Mouse (Mus musculus) granulocyte monocyte progenitor cell, adult 5-6 weeks (primary cell): ENCODE data around the gene Pabpc4. TPM values are rescaled to one million over a fixed set of nuclear protein-coding genes. Genes with fewer than 3 reads are reported as not detected.
"Not testable (repeated sequence)": the region's sequence is repeated elsewhere in the genome, so short reads cannot be mapped to it uniquely, and the experiment has no call there.

Experiments
- ATAC-seq: replicated peaks from 2 replicates; pipeline ENCODE4 v1.8.0; 2016; ENCODE audit warnings: mild to moderate bottlenecking, moderate TSS enrichment, inconsistent platforms; ENCODE audit not compliant: poor library complexity, severe bottlenecking
- total RNA-seq, 2 experiments: library from RNA; stranded (forward) in 1 of 2; stranded (reverse) in 1 of 2; fragments of 200-712, 200-1000 nt in 1 of 2; fragments of >200 nt in 1 of 2; fragmentation: Nextera tagmentation in 1 of 2; gene quantifications; 2 replicates each; pipeline ENCODE4 v1.2.3; 2014 to 2017

Gene Pabpc4
- total RNA-seq, 2 experiments from 2014 or later, result 93.4 to 112 TPM

DNA sequence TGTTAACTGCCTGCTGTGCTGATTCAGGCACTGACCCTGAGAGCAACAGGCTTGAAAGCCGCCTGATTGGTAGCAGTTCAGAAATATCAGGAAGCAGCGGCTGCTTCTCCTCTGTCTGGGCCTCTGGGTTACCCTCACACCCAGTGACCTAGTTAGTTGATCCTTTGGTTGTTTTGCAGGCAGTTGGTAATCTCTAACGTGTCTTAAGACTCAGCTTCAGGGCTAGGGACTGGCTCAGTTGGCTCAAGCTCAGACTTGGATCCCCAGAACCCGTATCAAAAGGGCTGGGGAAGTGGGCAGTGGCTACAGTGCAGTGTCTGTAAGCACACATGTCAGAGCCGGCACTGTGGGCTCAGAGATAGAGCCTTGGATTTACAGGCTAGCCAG lies 34.0 kb downstream of the Pabpc4 start:
- ATAC-seq, result no peak

DNA sequence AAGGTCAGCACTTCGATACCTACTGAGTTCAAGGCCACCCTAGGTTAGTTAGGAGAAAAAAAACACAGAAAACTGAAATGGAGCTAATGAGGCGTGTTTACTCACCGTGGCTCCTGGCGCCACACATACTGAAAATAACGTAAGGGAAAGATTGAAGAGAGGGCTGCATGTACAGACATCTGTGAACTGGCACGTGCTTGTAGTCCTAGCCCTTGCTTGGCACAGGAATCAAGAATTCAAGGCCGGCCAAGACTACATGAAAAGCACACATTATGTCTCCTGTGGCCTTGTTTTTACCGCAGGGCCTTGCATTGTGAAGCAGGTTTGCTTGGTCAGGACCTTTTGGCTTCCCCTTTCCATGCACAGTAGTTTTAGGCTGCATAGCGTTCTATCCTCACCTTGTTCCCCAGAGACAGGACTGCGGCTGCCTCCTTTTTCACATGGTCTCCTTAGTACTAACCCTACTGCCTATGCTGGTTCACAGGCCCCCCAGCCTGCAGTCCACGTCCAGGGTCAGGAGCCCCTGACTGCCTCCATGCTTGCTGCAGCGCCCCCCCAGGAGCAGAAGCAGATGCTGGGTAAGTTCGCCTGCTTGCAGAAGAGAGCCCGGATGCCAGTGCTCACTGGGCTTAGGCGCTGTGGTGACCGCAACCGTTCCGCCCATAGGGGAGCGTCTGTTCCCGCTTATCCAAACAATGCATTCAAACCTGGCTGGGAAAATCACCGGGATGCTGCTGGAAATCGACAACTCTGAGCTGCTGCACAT lies 35.2 kb downstream of the Pabpc4 start:
- no peak for ATAC-seq

DNA sequence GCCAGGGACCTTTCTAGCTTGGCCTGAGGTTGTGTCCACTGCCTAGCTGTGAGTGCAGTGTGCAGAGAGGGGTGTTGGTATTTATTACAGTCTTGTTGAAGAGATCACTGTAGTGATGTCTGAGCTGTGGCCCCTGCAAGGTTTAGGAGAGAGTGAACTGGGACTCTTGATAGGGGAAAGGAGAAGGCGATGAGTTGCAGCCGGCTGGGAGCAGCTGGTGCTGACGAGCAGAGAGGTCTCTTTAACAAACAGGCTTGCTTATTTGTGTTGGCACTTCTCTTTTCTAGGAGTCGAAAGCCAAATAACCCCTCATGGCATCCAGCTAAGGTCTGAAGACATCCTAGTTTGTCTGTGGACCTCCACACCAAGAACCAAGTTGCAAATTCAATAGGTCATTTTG lies 36.1 kb downstream of the Pabpc4 start:
- no peak for ATAC-seq

DNA sequence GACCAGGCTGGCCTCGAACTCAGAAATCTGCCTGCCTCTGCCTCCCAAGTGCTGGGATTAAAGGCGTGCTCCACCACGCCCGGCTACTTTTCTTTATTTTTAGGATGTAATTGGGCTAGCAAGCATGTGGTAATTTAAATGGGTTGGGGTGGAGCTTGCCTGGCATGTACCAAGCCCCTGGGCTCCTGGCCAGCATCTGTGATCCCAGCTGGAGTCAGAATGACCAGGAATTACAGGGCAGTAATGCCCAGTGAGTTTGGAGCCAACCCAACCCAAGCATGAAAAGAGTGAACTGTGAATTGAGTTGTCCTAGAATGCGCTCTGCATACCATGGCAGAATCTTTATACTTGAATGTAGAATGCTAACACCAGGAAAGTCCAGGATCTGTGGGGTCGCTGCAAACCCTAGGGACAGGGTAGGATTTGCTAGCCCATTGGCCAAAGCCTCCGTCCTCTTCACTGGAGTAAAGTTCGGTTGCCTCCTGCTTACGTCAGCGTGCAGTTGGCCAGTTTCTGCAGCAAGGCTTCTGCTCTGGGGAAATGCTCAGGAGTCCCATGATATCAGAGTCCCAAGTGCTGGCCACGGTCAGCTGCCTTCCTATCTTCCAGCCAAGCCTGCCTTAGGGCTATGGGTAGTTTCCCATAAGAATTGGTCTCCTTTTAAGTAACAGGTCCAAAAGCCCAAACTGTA lies 37.0 kb downstream of the Pabpc4 start:
- no peak for ATAC-seq

DNA sequence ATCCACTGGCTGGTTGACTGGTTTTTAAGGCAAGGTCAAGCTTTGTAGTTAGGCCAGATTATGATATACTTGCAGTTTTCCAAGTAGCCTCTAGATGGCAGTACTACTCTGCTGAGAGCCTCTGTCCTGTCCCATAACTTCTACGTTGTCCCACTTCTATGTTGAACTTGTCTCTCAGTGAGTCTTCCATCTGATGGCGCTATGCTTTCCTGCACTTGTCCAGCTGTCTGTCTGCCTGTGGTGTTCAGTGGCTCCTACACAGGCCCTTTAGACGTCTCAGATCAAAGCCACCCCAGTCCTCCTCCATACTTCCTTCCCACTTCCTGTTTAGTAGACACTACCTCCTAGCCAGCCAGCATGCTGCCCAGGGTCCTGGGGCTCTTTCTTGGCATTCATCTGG lies 43.6 kb downstream of the Pabpc4 start:
- ATAC-seq, result peak; percentile 80

DNA sequence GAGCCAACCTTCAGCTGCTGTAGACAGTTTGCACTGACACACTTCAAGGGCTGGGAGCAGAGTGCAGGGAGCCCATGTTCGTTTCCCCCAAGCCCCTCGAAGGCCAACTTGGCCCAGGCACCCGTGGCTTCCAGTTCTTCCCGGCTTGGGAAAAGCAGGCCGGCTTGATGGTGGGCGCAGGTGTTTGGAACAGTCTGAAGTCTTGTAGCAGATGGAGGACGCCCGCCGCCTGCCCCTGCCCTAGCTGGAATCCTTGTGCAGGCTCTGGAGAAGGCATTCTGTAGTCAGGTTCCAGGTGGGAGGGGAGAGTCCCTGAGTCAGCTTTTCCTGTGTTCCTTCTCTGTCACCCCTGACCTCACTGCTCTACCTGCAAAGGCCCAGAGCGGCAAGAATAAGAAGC lies 44.8 kb downstream of the Pabpc4 start:
- no peak for ATAC-seq

DNA sequence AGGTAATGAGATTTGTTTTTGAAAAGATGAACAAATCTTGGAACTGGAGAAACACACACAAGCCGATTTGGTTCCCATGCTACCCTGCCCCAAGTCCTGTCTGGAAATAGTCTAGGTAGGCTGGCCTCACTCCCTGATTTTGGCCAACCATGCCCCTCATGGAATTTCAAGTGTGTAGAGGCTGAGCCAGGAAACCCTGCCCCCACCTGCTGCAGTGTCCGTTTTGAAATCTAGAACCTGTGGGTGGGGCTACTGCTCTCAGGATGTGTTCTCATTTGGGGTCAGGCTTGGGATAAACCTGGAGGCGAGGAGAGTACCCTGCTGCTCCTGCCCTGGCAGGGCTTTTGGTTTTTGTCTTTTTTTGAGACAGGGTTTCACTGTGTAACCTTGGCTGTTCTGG lies 46.1 kb downstream of the Pabpc4 start:
- no peak for ATAC-seq

DNA sequence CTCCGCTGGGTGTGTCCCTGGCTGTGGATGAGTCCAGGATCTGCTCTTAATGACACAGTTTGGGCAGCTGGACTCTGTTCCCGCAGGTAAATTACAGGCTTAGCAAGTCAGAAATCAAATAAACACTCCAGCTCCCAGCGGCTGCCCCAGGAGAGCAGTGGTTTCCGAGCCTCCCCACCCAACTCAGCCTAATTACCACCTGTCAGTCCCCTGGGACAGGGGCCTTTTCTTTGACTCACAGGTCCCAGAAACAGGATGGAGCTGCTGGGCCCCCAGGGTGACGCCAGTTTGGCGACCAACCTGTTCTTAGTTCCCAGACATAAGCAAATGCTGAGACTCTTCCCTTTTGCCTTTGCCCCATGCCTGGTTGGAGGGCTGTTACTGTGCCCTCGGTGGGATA lies 49.7 kb downstream of the Pabpc4 start:
- no peak for ATAC-seq

DNA sequence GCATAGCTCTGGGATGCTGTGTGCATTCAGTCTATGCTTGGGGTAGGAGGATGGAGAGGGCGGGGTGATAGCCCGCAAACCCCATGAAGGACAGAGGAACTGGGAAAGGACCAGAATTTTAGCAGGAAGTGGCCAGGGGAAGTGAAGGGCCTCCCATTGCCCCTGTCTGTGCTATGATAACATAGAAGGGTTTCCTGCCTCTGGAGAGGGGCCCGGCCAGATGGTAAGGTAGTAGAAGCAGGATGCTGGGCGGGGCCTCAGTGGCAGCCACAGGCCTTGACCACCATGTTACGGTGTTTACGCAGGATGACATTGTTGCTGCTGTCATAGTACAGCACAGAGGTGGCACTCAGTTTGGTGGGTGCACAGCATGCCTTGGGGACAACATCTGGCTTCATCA lies 50.9 kb downstream of the Pabpc4 start:
- ATAC-seq, result peak; percentile 90

DNA sequence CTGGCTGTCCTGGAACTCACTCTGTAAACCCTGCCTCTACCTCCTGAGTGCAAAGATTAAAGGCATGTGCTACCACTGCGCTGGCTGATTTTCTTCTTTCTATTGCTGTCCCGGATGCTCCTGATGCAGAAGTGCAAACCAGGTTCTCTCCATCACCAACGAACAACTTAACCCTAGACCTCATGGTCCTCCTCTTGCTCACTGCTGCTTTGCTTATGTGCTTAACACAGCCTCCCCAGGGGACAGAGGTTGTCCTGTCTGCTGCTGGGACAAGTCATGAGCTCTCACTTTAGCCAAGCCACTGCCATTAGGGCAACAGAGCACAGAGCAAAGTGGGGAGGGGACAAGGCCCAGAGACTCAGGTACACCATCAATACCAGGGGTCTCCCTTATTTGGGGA lies 52.3 kb downstream of the Pabpc4 start:
- ATAC-seq, result no peak

DNA sequence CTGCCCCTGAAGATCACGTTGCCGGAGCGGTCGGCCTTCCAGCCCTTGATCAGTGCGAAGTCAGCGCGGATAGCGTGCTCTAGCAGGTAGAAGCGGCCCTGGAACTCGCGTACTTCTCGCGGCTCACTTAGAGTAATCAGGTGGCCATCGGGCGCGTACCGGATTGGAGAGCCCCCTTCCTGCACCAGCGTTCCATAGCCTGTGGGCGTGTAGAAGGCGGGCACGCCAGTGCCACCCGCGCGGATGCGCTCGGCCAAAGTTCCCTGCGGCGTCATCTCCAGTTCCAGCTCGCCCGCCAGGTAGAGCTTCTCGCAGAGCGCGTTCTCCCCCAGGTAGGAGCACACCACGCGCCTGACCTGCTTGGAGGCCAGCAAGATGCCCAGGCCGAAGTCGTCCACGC lies 60.8 kb downstream of the Pabpc4 start:
- peak; percentile 71 for ATAC-seq

DNA sequence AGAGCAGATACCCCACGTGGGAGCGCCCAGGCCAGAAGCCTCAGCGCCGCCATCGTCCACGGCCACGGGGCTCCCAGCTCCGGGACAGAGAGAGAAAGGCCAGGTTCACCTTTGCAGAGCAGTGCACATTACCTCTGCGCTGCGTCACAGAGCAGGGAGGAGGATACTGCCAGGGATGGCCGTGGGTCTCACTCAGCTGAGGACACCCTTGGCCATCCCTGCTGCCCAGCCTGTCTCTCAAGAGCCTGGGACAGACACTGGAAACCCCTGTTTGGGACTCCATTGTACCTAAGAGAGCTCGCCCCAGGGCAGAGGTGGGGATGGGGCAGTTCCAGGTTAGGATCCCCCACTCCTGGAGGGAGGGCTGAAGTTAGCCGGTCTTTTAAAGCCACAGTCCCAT lies 61.4 kb downstream of the Pabpc4 start, which contains the start of gene Oxct2a:
Gene Oxct2a, minus strand, starts transcription at position 101 of the 400 bp plus-strand sequence.
- peak; percentile 43; the same call in 1 of the 2 replicates for ATAC-seq

DNA sequence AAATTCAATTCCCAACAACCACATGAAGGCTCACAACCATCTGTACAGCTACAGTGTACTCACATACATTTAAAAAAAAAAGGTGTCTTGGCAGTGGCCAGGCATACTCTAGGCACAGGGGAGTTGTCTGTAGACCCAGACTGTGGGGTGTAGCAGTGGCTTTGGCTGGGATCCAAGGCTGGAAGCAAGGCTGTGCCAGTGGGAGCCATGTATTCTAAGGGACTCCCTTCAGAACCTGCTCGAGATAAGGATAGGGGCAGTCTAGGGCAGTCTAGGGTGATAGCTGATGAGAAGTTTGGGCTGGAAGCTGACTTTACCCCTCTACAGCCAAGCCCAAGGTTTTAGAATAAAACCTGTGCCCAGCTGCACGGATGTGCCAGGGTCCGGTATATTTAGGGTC lies 63.9 kb downstream of the Pabpc4 start:
- ATAC-seq, result no peak

DNA sequence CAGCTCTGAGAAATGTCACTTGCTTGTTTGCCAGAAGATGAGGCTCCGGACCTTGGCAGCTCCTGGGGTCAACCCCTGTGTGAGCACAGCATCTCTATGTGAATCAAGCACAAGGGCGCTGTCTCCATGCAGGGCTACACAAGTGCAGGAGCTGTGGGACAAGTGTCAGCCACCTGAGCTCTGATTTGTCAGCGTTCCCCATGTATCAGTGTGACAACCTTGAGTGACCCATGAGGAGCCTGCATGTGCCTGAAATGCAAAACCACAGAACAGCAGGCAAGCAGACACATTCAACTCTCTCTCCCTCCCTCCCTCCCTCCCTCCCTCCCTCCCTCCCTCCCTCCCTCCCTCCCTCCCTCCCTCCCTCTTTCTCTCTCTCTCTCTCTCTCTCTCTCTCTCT lies 65.5 kb downstream of the Pabpc4 start:
- no peak for ATAC-seq

DNA sequence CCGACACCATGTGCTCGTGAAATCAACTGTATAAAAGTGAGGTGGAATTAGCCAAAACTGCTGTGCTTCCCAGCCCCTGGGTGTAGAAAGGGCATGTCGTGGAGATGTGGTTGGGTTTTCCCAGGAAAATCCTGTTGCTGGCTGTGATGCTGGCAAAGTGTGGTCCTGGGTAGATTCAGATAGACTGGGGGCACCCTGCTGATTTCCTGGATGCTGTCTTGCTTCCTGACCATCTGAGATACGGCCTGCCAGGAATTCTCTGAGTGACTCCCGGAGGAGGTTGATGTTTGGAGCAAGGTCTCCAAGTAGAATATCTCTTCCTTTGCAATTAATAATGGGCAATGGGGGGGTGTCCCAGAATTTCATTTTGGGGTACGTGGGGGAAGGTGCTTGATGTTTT lies 66.8 kb downstream of the Pabpc4 start:
- no peak for ATAC-seq

DNA sequence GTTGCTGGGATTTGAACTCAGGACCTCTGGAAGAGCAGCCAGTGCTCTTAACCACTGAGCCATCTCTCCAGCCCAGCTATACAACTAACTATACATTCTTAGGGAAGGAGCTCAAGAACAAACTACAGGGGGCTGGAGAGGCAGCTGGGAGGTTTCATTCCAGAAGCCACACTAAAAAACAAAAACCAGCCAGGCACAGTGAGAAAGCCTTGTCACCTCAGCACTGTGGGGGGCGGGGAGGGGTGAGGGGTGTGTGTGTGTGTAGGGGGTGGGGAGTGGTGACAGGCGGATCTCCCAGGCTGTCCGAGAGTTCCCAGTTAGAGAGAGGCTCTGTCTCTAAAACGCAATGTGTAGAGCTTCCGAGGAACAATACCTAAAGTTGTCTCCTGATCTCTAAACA lies 69.2 kb downstream of the Pabpc4 start:
- ATAC-seq, result no peak

DNA sequence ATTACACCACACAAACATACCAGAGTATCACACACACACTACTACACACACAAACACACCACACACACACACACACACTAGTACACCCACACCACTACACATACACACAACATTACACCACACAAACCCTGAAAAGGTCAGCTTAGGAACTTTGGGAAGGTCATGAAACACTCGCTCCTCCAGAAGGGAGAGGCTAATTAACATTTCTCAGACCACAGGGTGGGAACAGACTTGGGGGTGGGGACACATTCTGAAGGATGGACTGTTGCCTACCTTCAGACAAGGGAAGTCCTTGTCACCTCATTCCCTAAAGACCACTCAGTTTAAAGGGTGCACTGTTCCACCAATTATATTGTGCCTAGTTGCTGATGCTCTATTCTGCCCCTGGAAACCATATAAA lies 69.8 kb downstream of the Pabpc4 start:
- not testable (repeated sequence) for ATAC-seq

DNA sequence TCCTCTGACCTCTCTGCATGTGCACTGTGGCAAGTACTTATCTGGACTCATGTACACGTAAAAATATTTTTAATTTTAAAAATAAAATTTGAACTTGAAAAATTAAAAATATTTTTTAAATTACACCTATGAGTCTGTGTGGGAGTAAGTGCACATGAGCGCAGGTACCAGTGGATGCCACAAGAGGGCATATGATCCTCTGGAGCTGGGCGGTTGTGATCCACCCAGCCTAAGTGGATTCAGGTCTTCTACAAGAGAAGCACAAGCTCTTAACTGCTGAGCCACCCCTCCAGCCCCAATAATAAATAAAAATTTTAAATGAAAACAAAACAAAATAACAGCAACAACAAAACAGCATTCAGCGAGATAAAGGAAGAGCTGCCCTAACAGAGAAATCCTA lies 71.0 kb downstream of the Pabpc4 start:
- ATAC-seq, result no peak

DNA sequence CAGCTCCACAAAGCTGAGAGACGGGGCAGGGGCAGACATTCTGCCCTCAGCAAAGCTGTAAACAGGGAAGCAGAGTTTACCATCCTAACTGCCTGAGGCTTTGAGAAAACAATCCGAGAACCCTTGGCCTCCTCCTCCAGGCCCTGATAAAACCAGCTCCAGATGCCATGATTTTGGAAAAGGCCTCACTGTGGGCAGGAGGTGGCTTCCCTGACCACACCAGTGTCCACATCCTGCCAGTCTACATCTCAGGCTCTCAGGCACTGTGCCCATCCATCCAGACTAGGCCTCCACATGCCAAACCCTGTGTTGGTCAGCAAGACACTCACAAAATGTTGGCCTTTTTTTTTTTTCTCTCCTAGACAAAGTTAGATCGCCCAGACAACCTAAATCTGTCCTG lies 72.0 kb downstream of the Pabpc4 start:
- ATAC-seq, result no peak

DNA sequence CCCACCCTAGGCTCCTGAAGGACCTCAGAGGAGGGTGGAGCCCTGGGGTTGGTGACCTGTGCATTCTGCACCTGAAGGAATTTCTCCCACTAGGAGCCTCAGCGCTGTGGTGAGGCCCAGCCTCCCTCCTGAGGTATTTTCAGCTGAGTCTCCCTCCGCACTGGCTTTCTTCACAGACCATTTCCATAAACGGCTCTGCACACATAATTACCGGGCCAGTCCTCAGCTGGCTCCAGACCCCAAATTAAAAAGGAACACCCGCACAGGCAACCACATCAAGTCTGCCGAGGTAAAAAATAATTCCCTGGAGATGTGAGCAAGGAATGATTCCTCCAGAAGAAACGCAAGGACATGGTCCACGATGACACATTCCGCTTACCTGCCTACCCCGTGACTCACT lies 73.1 kb downstream of the Pabpc4 start:
- not testable (repeated sequence) for ATAC-seq

DNA sequence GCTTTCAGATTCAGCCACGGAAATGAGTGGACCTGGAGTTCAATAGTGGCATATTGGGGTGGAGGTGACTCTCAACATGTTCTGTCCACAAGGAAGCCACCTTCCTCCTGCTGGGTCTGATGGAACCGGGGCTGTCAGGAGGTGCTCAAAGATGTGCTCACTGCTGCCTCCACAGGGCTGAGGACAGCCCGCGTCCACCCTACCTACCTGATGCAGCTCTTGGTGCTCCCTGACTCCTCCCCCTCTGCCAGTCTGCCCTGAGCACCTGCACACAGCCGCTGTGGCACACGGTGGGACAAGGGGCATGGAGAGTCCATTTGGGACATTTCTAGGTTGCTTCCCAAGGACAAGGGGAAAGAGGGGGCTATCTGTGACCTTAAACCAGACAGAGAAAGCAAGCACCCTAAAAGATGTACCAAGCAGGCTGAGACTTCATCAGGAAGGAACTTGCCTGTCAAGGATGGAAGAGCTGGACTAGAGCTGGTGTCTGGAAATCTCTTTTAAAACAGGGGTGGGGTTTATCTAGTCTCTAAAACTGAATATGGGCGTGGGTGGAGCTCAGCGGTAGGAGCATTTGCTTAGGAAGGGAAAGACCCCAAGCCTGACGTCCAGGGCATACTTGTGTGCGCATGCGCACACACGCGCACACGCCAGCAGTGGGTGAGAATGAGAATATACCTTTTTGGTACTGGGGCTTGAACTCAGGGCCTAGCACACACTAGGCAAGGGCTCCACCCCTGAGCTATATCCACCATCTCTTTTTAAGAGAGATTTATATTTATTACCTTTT lies 73.8 kb downstream of the Pabpc4 start:
- ATAC-seq, result no peak
